Mouse (Mus musculus) heart, adult 2 months (tissue): ENCODE results near the gene Arap1. TPM values are rescaled to one million over a fixed set of nuclear protein-coding genes. Genes with fewer than 3 reads are reported as not detected.

Experiments used
- DNase-seq, 2 experiments: peaks; one replicate each; pipeline ENCODE4 v3.0.0; 2021
- H3K27ac ChIP-seq: fragments of 200-600 bp; 2 replicates; pipeline ENCODE4 v1.8.1; 2022
- H3K27me3 ChIP-seq: fragments of 200-500 bp; 2 replicates; pipeline ENCODE4 v1.6.1; 2012; ENCODE audit warnings: mild to moderate bottlenecking, low read length, inconsistent platforms, mixed read lengths; ENCODE audit not compliant: control insufficient read depth, insufficient read depth
- H3K36me3 ChIP-seq: fragments of 200-500 bp; 2 replicates; pipeline ENCODE4 v1.6.1; 2012; ENCODE audit warnings: low read length, inconsistent platforms; ENCODE audit not compliant: control insufficient read depth, insufficient read depth
- H3K4me1 ChIP-seq: fragments of 200-500 bp; 2 replicates; pipeline ENCODE4 v1.6.1; 2011; ENCODE audit warnings: low read length; ENCODE audit not compliant: control insufficient read depth, insufficient read depth
- H3K4me3 ChIP-seq: fragments of 200-600 bp; 2 replicates; pipeline ENCODE4 v1.8.1; 2022
- H3K79me2 ChIP-seq: fragments of 200-500 bp; replicated peaks from 2 replicates; pipeline ENCODE4 v1.6.1; 2012; ENCODE audit warnings: mild to moderate bottlenecking, inconsistent platforms, low read length, moderate library complexity, mixed read lengths; ENCODE audit not compliant: control insufficient read depth, insufficient read depth
- H3K9ac ChIP-seq: fragments of 200-500 bp; 2 replicates; pipeline ENCODE4 v1.6.1; 2012; ENCODE audit warnings: low read depth, mild to moderate bottlenecking, control low read depth, inconsistent platforms, low read length, mixed read lengths
- CTCF ChIP-seq: fragments of 200-600 bp; IDR thresholded peaks from 2 replicates; pipeline ENCODE4 v1.8.1; 2022; ENCODE audit warnings: antibody characterized with exemption, mild to moderate bottlenecking, moderate library complexity
- EP300 ChIP-seq: fragments of 200-500 bp; IDR thresholded peaks from 2 replicates; pipeline ENCODE4 v1.6.1; 2011; ENCODE audit warnings: low read depth, low read length, control low read depth; ENCODE audit not compliant: insufficient read depth
- POLR2A ChIP-seq: fragments of 200-500 bp; IDR thresholded peaks from 2 replicates; pipeline ENCODE4 v1.6.1; 2011; ENCODE audit warnings: mild to moderate bottlenecking, low read depth, low read length, control low read depth; ENCODE audit not compliant: insufficient read depth
- WGBS: fragments of 180-500 bp; shearing (Covaris S2); methylation state at CpG from one replicate; pipeline ENCODE4 v1.1.7; 2018; 5-methylcytosine and 5-hydroxymethylcytosine counted together
- intact Hi-C: fragments of 180-260 bp; cut with DNase I; formaldehyde crosslinking; loops from one replicate; pipeline ENCODE4 v1.15.1; 2025
- polyA plus RNA-seq: library from polyadenylated mRNA; depleted of rRNA; stranded (reverse); fragments of >200 nt; gene quantifications from 2 replicates; pipeline ENCODE4 v1.2.3, GENCODE M21; 2012
- total RNA-seq, 2 experiments: library from RNA; stranded (reverse); gene quantifications; 2 replicates each; pipeline ENCODE4 v1.2.3; 2021

Arap1 gene
- total and polyA plus RNA-seq, 3 experiments, result 30.1 to 55.9 (median 32.6) TPM

DNA sequence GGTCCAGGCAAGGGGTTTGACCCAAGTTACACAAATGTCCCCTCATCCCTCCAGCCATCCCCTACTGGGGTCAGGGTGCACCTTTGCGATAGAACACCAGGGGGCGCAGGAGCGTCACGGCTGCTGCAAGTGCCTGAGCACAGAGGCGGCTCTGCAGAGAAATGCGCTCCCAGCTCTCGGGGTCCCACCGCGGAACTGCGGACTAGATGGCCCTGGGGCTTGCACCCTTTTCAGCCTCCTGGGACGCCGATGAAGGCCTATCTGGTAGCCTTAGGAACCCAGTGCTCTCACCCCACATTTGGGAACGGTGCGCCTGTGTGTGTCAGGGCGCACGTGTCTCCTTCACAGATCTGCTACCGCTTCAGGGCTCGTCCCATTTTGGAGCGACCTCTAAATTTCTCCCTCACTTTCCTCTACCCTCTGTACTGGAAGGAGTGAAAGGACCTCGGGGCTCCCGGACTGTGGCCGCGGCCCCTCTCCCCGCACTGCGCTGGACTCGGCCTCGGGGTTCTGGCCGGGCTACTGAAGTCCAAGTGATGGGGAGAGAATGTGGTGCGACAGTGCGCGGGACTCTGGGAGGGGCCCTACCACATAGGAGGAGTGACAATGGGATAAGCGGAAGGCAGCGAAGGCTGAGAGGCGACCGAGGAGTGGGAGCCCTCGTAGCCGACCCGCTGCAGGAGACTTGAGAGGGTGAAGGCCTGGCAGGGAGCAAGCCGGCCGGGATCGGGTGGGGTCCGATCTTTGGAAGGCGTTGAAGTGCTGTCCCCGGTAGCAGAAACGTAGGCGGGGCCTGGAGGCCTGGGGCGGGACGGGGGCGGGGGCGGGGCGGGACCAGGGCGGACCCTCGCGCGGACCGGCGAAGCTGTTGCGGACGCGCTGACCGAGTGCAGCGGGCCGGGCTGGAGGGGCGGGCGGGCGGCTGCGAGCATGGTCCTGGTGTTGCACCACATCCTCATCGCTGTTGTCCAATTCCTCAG, 102.8 kb downstream of the Arap1 start:
- peak; percentile 89 to 95 for DNase-seq
- Histone ChIP-seq H3K79me2 (0 out of 2 replicates have a peak, but pooled peaks cover 1% of the 10 kb centered on the region), H3K4me1 (peaks cover 6% of the 10 kb centered on the region), H3K9ac (peak overlapping the region; percentile 78), H3K27me3 (no peaks in the 10 kb centered on the region), H3K27ac (peak overlapping the region; percentile 77), H3K36me3 (no peaks in the 10 kb centered on the region), H3K4me3 (peak overlapping the region; percentile 71)
- TF ChIP-seq EP300 (peak; percentile 84; the same call in 1 of the 2 replicates), CTCF (peak; percentile 99; the same call in 1 of the 2 replicates), POLR2A (peak; percentile 58; the same call in 1 of the 2 replicates)
- 1% methylated on average over 63 of the region's 68 CpGs for WGBS
- intact Hi-C loops, result loop anchor here (1.0 to 2.0 kb wide), 4 partner anchors 15 to 91 kb away; no protein-coding TSS in a partner anchor

GRCm38 (mm10) chr7:101452669-101453068, 104.8 kb downstream of the Arap1 start:
- no peak for TF ChIP-seq CTCF
- no peak for TF ChIP-seq EP300
- TF ChIP-seq POLR2A, result no peak
- 49% methylated on average over 3 of the region's 3 CpGs for WGBS
- peaks cover 16% of the 10 kb centered on the region for H3K4me1 ChIP-seq
- peak overlapping the region; percentile 77 for H3K27ac ChIP-seq
- 0 out of 2 replicates have a peak, but pooled peaks cover 3% of the 10 kb centered on the region for H3K79me2 ChIP-seq
- intact Hi-C loops, result no loop called here
- H3K36me3 ChIP-seq, result no peaks in the 10 kb centered on the region
- H3K4me3 ChIP-seq, result peak overlapping the region; percentile 71
- no peak for DNase-seq
- H3K27me3 ChIP-seq, result no peaks in the 10 kb centered on the region
- H3K9ac ChIP-seq, result peak overlapping the region; percentile 59

GRCm38 (mm10) chr7:101453296-101453695, 105.4 kb downstream of the Arap1 start:
- peak; percentile 7 to 28 for DNase-seq
- Histone ChIP-seq H3K4me3 (peak overlapping the region; percentile 71), H3K36me3 (no peaks in the 10 kb centered on the region), H3K79me2 (0 out of 2 replicates have a peak, but pooled peaks cover 3% of the 10 kb centered on the region), H3K27ac (peak overlapping the region; percentile 77), H3K9ac (peak overlapping the region; percentile 59), H3K4me1 (peaks cover 20% of the 10 kb centered on the region), H3K27me3 (no peaks in the 10 kb centered on the region)
- TF ChIP-seq POLR2A, result no peak
- intact Hi-C loops, result no loop called here
- WGBS, result 55% methylated on average over 3 of the region's 3 CpGs

GRCm38 (mm10) chr7:101453725-101454124, 105.9 kb downstream of the Arap1 start:
- H3K4me3 ChIP-seq, result peak overlapping the region; percentile 71
- H3K4me1 ChIP-seq, result peaks cover 22% of the 10 kb centered on the region
- peaks cover under 1% of the 10 kb centered on the region for H3K36me3 ChIP-seq
- intact Hi-C loops, result no loop called here
- TF ChIP-seq EP300, result peak; percentile 96
- TF ChIP-seq POLR2A, result peak; percentile 70
- no peak for TF ChIP-seq CTCF
- H3K27ac ChIP-seq, result peak overlapping the region; percentile 77
- H3K27me3 ChIP-seq, result no peaks in the 10 kb centered on the region
- H3K9ac ChIP-seq, result peak overlapping the region; percentile 59
- WGBS, result 35% methylated on average over 8 of the region's 8 CpGs
- DNase-seq, result peak; percentile 71 to 80
- H3K79me2 ChIP-seq, result 0 out of 2 replicates have a peak, but pooled peaks cover 3% of the 10 kb centered on the region

DNA sequence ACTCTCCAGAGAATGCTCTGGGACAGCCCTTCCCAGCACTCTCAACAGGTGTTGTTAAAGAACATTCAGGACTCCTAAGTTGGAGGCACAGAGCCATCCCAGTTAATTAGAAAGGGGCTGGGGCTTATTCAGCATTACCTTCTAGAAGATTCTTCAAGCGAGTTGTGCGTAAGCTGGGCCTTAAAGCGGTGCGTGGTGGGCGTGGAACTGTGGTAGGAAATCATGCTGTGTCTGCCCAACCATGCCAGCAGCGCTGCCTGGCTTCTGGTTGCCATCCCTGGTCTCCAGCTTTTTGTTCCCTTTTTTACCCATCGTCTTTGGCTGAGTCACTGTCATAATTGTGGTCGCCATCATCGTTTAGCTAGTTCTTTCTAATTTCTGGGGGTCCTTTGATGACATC, 106.6 kb downstream of the Arap1 start:
- Histone ChIP-seq H3K79me2 (0 out of 2 replicates have a peak, but pooled peaks cover 3% of the 10 kb centered on the region), H3K27ac (peak overlapping the region; percentile 77), H3K4me1 (peaks cover 29% of the 10 kb centered on the region), H3K27me3 (no peaks in the 10 kb centered on the region), H3K36me3 (peaks cover 3% of the 10 kb centered on the region), H3K4me3 (peak overlapping the region; percentile 24), H3K9ac (no peak overlapping the region)
- DNase-seq, result peak; percentile 25 to 33
- intact Hi-C loops, result no loop called here
- 72% methylated on average over 9 of the region's 9 CpGs for WGBS
- TF ChIP-seq CTCF (no peak), EP300 (no peak), POLR2A (no peak)

- Histone ChIP-seq H3K36me3 (peaks cover 3% of the 10 kb centered on the region), H3K79me2 (0 out of 2 replicates have a peak, but pooled peaks cover 3% of the 10 kb centered on the region), H3K27me3 (no peaks in the 10 kb centered on the region), H3K27ac (peak overlapping the region; percentile 77), H3K4me1 (peaks cover 35% of the 10 kb centered on the region), H3K4me3 (peak overlapping the region; percentile 1; the same call in 1 of the 2 replicates), H3K9ac (no peak overlapping the region)
- intact Hi-C loops, result no loop called here
- DNase-seq, result peak in 1 of 2 experiments; percentile 35
- whole genome bisulfite sequencing, result 57% methylated on average over 6 of the region's 6 CpGs
- no peak for TF ChIP-seq CTCF
- no peak for TF ChIP-seq EP300
- no peak for TF ChIP-seq POLR2A
Observed at GRCm38 (mm10) chr7:101455141-101455540, 107.3 kb downstream of the Arap1 start.
